Comparison of ENCODE assay signal across 20 mouse cellular contexts in the genomic region with DNA sequence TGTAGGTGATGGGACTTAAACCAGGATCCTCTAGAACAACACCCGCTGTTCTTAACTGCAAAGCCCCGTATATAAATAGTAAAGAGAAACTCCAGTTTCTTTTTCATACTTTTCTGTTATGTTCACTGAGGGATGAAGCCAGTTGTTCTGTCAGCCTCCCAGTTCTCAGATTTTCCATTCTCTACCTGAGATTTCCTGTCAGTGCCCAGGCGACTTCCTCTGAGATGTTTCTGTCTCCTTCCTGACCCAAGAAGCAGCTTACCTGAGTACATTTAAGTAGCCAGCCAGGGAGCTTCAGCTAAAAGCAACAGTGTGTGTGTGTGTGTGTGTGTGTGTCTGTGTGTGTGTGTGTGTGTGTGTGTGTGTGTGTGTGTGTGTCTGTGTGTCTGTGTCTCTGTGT.
"Had no signal": no experiment of that assay in that cellular context is flagged by ENCODE, and none has a peak within 500 bp of the region (broad histone marks: within the 10 kb centered on the region; RNA-seq: fewer than 3 reads in every experiment).

No protein-coding gene starts in this region.

- DNase-seq: kidney, adult 8-10 months; kidney, postnatal 10 days; kidney, postnatal 36 days; layer of hippocampus, postnatal 36 days; left cerebral cortex, postnatal 4 days; lung, adult 18-20 months; lung, postnatal 10 days; lung, postnatal 4 days; midbrain, embryonic 14.5 days; thymus, adult 2 months; thymus, postnatal 14 days; thymus, postnatal 4 days had no signal

- H3K27me3 ChIP-seq: lung, embryonic 15.5 days had no signal

- H3K27ac ChIP-seq: kidney, embryonic 15.5 days; limb, embryonic 12.5 days; limb, embryonic 15.5 days; liver, embryonic 15.5 days; lung, embryonic 15.5 days; stomach, postnatal 0 days had no signal

- H3K9ac ChIP-seq: kidney, embryonic 15.5 days; limb, embryonic 12.5 days; limb, embryonic 15.5 days; liver, embryonic 15.5 days; lung, embryonic 15.5 days had no signal

- H3K4me3 ChIP-seq: kidney, embryonic 15.5 days; limb, embryonic 12.5 days; limb, embryonic 15.5 days; liver, embryonic 15.5 days; lung, embryonic 15.5 days had no signal

- H3K4me2 ChIP-seq: kidney, embryonic 15.5 days; limb, embryonic 12.5 days; limb, embryonic 15.5 days; liver, embryonic 11.5 days; liver, embryonic 15.5 days; lung, embryonic 15.5 days; midbrain, embryonic 11.5 days had no signal

- H3K4me1 ChIP-seq: kidney, embryonic 15.5 days; limb, embryonic 12.5 days; limb, embryonic 15.5 days; lung, embryonic 15.5 days had no signal

- H3K36me3 ChIP-seq: kidney, embryonic 15.5 days; limb, embryonic 12.5 days; limb, embryonic 15.5 days; liver, embryonic 15.5 days; lung, embryonic 15.5 days had no signal

- H3K9me3 ChIP-seq: kidney, embryonic 15.5 days; limb, embryonic 15.5 days; liver, embryonic 15.5 days; lung, embryonic 15.5 days had no signal
